Mouse (Mus musculus): Measurements from ENCODE around the gene Fam205a4. TPM values are rescaled to one million over a fixed set of nuclear protein-coding genes. Genes with fewer than 3 reads are reported as not detected.

The Fam205a4 gene
- polyA plus RNA-seq (2015; fragmentation: Nextera tagmentation; extraction: Ambion mirVana) = 0.13 and 0.19 TPM in 2 replicates

GRCm38 (mm10) chr4:41965758-41966157 is at the start of gene Fam205a4:
Gene Fam205a4 (plus strand): TSS chr4:41966058.

GRCm38 (mm10) chr4:41941272-41941671 is 24.6 kb upstream of the Fam205a4 start, which contains the start of gene Gm20878:
Gene Gm20878 (plus strand): TSS chr4:41941572.

Other genes starting within 250 kb of the Fam205a4 start
- gene Dctn3, start 242.9 kb upstream of the Fam205a4 start, polyA plus RNA-seq (2015; fragmentation: Nextera tagmentation; extraction: Ambion mirVana) = 93.2 and 97.2 TPM in 2 replicates
- not detected in 2 replicates for gene Arid3c, start 234.9 kb upstream of the Fam205a4 start, polyA plus RNA-seq (2015; fragmentation: Nextera tagmentation; extraction: Ambion mirVana)
- 40.2 and 41.9 TPM in 2 replicates for gene Galt, start 210.8 kb upstream of the Fam205a4 start, polyA plus RNA-seq (2015; fragmentation: Nextera tagmentation; extraction: Ambion mirVana)
- 26.1 and 37.6 TPM in 2 replicates for gene Sigmar1, start 209.9 kb upstream of the Fam205a4 start, polyA plus RNA-seq (2015; fragmentation: Nextera tagmentation; extraction: Ambion mirVana)
- gene Ccl27a, start 191.8 kb upstream of the Fam205a4 start, polyA plus RNA-seq (2015; fragmentation: Nextera tagmentation; extraction: Ambion mirVana) = 39.9 and 40.7 TPM in 2 replicates
- 2.8 TPM in 1 of 2 replicates, not detected in the other for gene Gm21541, start 62.4 kb upstream of the Fam205a4 start, polyA plus RNA-seq (2015; fragmentation: Nextera tagmentation; extraction: Ambion mirVana)
- 1.9 and 2.1 TPM in 2 replicates for gene Gm20878, start 24.5 kb upstream of the Fam205a4 start, polyA plus RNA-seq (2015; fragmentation: Nextera tagmentation; extraction: Ambion mirVana)
- not detected in 2 replicates for gene Gm21093, start 68.7 kb downstream of the Fam205a4 start, polyA plus RNA-seq (2015; fragmentation: Nextera tagmentation; extraction: Ambion mirVana)
- not detected in 2 replicates for gene Gm3893, start 125.1 kb downstream of the Fam205a4 start, polyA plus RNA-seq (2015; fragmentation: Nextera tagmentation; extraction: Ambion mirVana)
- 2.0 TPM in 1 of 2 replicates, not detected in the other for gene Gm13304, start 148.8 kb downstream of the Fam205a4 start, polyA plus RNA-seq (2015; fragmentation: Nextera tagmentation; extraction: Ambion mirVana)
- gene Gm13306, start 187.4 kb downstream of the Fam205a4 start, polyA plus RNA-seq (2015; fragmentation: Nextera tagmentation; extraction: Ambion mirVana) = not detected in 2 replicates
- gene Gm13305, start 202.5 kb downstream of the Fam205a4 start, polyA plus RNA-seq (2015; fragmentation: Nextera tagmentation; extraction: Ambion mirVana) = 0.38 TPM in 1 of 2 replicates, not detected in the other

All from skeletal muscle tissue, postnatal 0 days (tissue).